Mouse (Mus musculus) liver, embryonic 13.5 days (tissue): Measurements from ENCODE around the gene Nme8. TPM values are rescaled to one million over a fixed set of nuclear protein-coding genes. Genes with fewer than 3 reads are reported as not detected.

ENCODE experiments used
- ATAC-seq: fragments of 200-750 bp; cut with Nextera tagmentation; 2 replicates; pipeline ENCODE4 v1.8.0; 2017; ENCODE audit warnings: low read depth, mild to moderate bottlenecking, moderate number of reproducible peaks, moderate library complexity
- DNase-seq: peaks from one replicate; pipeline ENCODE4 v3.0.0; 2022
- H3K27ac ChIP-seq: fragments of 300-500 bp; sonication (generic); 2 replicates; pipeline ENCODE4 v1.5.1; 2015; ENCODE audit warnings: moderate library complexity, mild to moderate bottlenecking, inconsistent platforms
- H3K27me3 ChIP-seq: fragments of 300-500 bp; sonication (generic); 2 replicates; pipeline ENCODE4 v1.6.1; 2015; ENCODE audit warnings: mild to moderate bottlenecking, inconsistent platforms
- H3K36me3 ChIP-seq: fragments of 300-500 bp; sonication (generic); 2 replicates; pipeline ENCODE4 v1.6.1; 2015; ENCODE audit warnings: mild to moderate bottlenecking, inconsistent platforms
- H3K4me1 ChIP-seq: fragments of 300-500 bp; sonication (generic); replicated peaks from 2 replicates; pipeline ENCODE4 v1.6.1; 2015; ENCODE audit warnings: inconsistent platforms
- H3K4me2 ChIP-seq: fragments of 300-500 bp; sonication (generic); 2 replicates; pipeline ENCODE4 v1.6.1; 2015; ENCODE audit warnings: inconsistent platforms, mild to moderate bottlenecking, moderate library complexity
- H3K4me3 ChIP-seq: fragments of 300-500 bp; sonication (generic); replicated peaks from 2 replicates; pipeline ENCODE4 v1.5.1; 2015; ENCODE audit warnings: mild to moderate bottlenecking, inconsistent platforms
- H3K9ac ChIP-seq: fragments of 300-500 bp; sonication (generic); 2 replicates; pipeline ENCODE4 v1.6.1; 2015; ENCODE audit warnings: mild to moderate bottlenecking, inconsistent platforms
- H3K9me3 ChIP-seq: fragments of 300-500 bp; sonication (generic); replicated peaks from 2 replicates; pipeline ENCODE4 v1.6.1; 2016; ENCODE audit warnings: inconsistent platforms
- WGBS: fragments of 180-500 bp; shearing (Covaris S2); methylation state at CpG from one replicate; pipeline ENCODE4 v1.1.7; 2015; ENCODE audit not compliant: insufficient replicate concordance; 5-methylcytosine and 5-hydroxymethylcytosine counted together
- polyA plus RNA-seq: library from polyadenylated mRNA; unstranded; fragments of >200 nt; fragmentation: Nextera tagmentation; extraction: Ambion mirVana; gene quantifications from 2 replicates; pipeline ENCODE4 v1.2.1, GENCODE M21; 2015

Gene Nme8
- polyA plus RNA-seq: not detected in 2 replicates

DNA sequence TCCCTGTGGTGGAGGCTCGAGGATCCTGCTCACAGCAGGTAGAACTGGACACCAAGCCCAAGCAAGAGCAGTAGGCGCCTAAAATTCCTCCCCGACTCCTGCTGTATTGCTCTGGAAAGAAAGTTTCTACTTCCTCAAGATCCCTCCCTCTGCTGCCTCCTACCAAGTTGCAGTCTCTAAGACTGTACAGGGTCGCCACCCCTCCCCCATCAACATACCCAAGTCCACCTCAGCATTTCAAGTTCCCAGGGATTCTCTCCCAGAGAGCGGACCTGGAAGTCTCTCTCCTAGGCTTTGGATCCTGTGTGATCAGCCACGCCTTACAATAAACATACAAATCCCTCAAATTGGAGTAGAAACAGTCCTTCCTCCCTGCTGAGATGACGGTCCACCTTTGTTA, at the start of gene Nme8:
Nme8 (minus strand) TSS at position 5 of the 400 bp plus-strand sequence.
- Histone ChIP-seq H3K4me3 (no peak within 1 kb of the TSS), H3K4me1 (no peaks in the 10 kb centered on the region), H3K9me3 (no peaks in the 10 kb centered on the region), H3K4me2 (no peak within 1 kb of the TSS), H3K9ac (no peak within 1 kb of the TSS), H3K36me3 (no peaks in the 10 kb centered on the region), H3K27ac (no peak within 1 kb of the TSS), H3K27me3 (no peaks in the 10 kb centered on the region)
- WGBS: 20% methylated on average over 7 of the region's 7 CpGs
- no peak for ATAC-seq
- no peak for DNase-seq

DNA sequence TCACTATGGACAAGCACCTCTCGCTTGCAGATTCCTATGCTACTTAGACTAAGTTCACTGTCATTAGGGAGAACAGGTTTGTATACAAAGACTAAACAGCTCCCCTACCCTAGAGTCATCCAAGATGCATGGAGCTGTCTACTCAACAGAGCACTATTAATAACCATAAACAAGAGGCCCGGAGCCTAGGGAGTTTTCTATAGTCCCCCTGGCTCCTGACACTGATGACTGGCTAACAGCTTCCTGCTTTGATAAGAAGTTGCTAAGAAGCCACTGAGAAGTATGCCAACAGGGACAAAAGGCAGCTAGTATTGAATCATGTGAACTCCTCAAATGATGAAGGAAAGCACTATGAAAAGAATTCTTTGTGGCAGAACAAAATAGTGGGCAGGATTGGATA, 48.1 kb upstream of the Nme8 start:
- Histone ChIP-seq H3K9me3 (no peaks in the 10 kb centered on the region), H3K27ac (no peak overlapping the region), H3K4me2 (no peak overlapping the region), H3K4me3 (no peak overlapping the region), H3K9ac (no peak overlapping the region), H3K4me1 (no peaks in the 10 kb centered on the region), H3K36me3 (no peaks in the 10 kb centered on the region), H3K27me3 (no peaks in the 10 kb centered on the region)
- no peak for ATAC-seq
- whole genome bisulfite sequencing: 35% methylated on average over 2 of the region's 2 CpGs
- no peak for DNase-seq

DNA sequence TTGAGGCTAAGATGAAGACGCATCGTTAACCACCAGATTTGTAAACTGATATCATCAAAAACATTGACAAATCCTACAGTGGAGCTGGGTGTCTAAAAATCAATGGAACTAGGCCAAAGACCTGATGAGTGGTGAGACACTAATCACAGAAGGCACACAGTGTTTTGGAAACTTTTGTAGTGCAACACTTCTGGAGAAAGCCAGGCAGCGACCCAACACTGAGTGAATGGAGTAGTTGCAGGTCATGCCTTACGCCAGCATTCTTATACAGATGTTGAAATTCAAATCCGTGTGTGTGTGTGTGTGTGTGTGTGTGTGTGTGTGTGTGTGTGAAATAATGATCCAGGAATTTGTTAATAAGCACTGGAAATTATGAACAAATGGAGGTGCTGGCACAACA, 46.9 kb upstream of the Nme8 start:
- Histone ChIP-seq H3K36me3 (no peaks in the 10 kb centered on the region), H3K27ac (no peak overlapping the region), H3K4me1 (no peaks in the 10 kb centered on the region), H3K9me3 (no peaks in the 10 kb centered on the region), H3K4me2 (no peak overlapping the region), H3K9ac (no peak overlapping the region), H3K27me3 (no peaks in the 10 kb centered on the region), H3K4me3 (no peak overlapping the region)
- no peak for ATAC-seq
- DNase-seq: no peak
- 71% methylated on average over 5 of the region's 5 CpGs for WGBS

DNA sequence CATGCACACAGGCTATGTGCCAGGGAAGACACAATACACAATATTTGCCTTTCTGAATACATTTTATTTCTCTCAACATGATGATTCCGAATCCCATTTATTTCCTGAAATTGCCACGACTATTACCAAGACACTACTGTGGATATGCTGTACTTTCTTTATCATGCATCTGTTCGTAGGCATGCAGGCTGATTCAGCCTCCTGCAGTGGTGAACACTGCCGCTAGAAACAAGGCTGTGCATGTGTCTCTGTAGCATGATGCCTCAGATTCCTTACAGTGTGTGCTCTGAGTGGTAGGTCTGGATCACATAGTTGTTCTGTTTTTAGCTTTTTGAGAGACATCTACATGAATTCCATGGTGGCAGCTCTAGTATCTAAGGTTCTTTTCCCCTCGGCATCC, 37.0 kb upstream of the Nme8 start:
- no peak overlapping the region for H3K27ac ChIP-seq
- H3K36me3 ChIP-seq: no peaks in the 10 kb centered on the region
- H3K4me3 ChIP-seq: no peak overlapping the region
- no peak overlapping the region for H3K9ac ChIP-seq
- DNase-seq: no peak
- H3K27me3 ChIP-seq: no peaks in the 10 kb centered on the region
- no peaks in the 10 kb centered on the region for H3K4me1 ChIP-seq
- H3K9me3 ChIP-seq: no peaks in the 10 kb centered on the region
- H3K4me2 ChIP-seq: no peak overlapping the region
- ATAC-seq: no peak
- 71% methylated on average over 5 of the region's 5 CpGs for WGBS

DNA sequence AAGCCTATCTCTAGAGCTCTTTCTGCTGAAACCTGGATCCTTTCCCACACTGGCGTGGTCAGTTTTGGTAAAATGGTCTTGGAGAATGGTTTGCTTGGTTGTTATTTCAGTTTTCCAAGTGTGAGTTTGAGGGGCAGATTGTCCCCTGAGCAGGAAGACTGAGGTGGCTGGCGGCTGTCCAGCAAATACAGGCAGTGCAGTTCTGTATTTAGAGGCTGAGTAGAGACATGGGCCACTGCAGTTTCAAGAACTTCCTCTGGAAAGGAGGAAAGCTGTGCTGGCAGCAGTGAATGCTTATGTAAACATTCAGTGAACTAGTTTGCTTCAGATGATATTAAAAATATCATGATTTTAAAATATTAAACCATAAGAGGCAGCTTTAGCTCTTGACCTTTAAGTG, 33.2 kb upstream of the Nme8 start:
- no peak overlapping the region for H3K4me2 ChIP-seq
- H3K9ac ChIP-seq: no peak overlapping the region
- no peak for ATAC-seq
- H3K4me1 ChIP-seq: no peaks in the 10 kb centered on the region
- H3K9me3 ChIP-seq: no peaks in the 10 kb centered on the region
- H3K27ac ChIP-seq: no peak overlapping the region
- no peak overlapping the region for H3K4me3 ChIP-seq
- DNase-seq: no peak
- no peaks in the 10 kb centered on the region for H3K36me3 ChIP-seq
- H3K27me3 ChIP-seq: no peaks in the 10 kb centered on the region
- WGBS: 35% methylated on average over 2 of the region's 2 CpGs

DNA sequence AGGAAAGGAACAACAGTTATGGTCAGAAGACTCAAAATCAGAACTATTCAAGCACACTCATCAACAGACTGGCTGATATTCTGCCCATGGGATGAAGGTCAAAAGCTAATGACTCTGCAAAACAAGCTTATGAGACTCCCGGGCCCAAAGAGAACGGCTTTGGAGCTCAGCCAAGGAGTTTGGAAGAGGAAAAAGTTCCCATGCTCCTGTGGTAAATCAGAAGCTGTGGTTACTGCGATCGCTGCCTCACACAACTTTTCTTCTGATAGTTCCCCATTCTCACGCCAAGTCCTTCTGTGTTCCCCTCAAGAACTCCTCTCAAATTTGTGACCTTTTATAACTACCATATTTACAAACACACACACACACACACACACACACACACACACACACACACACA, 21.4 kb upstream of the Nme8 start:
- Histone ChIP-seq H3K9ac (no peak overlapping the region), H3K27me3 (no peaks in the 10 kb centered on the region)

DNA sequence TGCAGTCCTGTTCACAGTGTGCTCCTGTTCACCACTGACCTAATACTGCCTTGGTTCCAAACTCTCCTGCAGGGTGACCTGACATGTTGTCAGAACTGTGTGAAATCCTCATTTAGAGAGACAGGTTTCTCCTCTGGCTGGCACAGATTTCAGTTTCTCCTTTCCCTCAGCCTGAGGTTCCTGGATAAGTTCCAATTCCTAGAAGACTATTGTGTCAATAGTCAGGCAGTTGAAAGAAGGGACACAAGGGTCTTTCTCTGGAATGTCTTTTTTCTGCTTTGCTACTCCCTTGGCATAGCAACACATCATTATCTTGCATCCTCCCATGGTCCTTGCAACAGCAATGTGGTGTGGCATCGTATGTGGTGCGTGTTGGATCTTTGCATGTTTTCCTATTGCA, 19.6 kb upstream of the Nme8 start:
- WGBS: 64% methylated on average over 2 of the region's 2 CpGs
- no peaks in the 10 kb centered on the region for H3K9me3 ChIP-seq
- no peaks in the 10 kb centered on the region for H3K4me1 ChIP-seq
- no peak for ATAC-seq
- no peak overlapping the region for H3K4me2 ChIP-seq
- DNase-seq: no peak
- no peak overlapping the region for H3K27ac ChIP-seq
- no peaks in the 10 kb centered on the region for H3K36me3 ChIP-seq
- H3K4me3 ChIP-seq: no peak overlapping the region
- H3K27me3 ChIP-seq: no peaks in the 10 kb centered on the region
- no peak overlapping the region for H3K9ac ChIP-seq

More for the DNA sequence above, 21.4 kb upstream of the Nme8 start:
- H3K9me3 ChIP-seq: no peaks in the 10 kb centered on the region
- H3K4me2 ChIP-seq: no peak overlapping the region
- no peak overlapping the region for H3K4me3 ChIP-seq
- ATAC-seq (no peak), DNase-seq (no peak)
- no peak overlapping the region for H3K27ac ChIP-seq
- 34% methylated on average over 5 of the region's 5 CpGs for WGBS
- no peaks in the 10 kb centered on the region for H3K4me1 ChIP-seq
- no peaks in the 10 kb centered on the region for H3K36me3 ChIP-seq

DNA sequence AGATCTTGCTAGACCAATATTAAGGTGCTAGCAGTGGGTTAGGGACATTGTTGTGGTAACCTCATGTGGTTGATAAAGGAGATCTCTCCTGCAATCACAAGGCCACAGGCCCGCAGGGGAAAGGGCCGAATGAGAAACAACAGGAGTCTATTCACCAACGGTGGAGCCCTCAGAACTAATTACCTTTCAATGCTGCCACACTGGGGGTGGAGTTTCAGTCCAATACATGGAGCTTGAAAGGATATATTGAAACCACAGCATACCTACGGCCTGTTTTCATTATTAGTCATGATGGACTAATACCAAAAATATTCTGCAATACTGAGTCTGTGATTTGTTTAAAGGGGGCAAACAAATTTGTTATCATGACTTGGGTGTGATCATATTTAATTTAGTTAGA, 6.2 kb upstream of the Nme8 start:
- Histone ChIP-seq H3K36me3 (no peaks in the 10 kb centered on the region), H3K4me2 (no peak overlapping the region), H3K27ac (no peak overlapping the region), H3K4me3 (no peak overlapping the region), H3K9me3 (no peaks in the 10 kb centered on the region), H3K27me3 (no peaks in the 10 kb centered on the region), H3K4me1 (no peaks in the 10 kb centered on the region), H3K9ac (no peak overlapping the region)
- ATAC-seq (no peak), DNase-seq (no peak)
- whole genome bisulfite sequencing: 27% methylated on average over 4 of the region's 4 CpGs

DNA sequence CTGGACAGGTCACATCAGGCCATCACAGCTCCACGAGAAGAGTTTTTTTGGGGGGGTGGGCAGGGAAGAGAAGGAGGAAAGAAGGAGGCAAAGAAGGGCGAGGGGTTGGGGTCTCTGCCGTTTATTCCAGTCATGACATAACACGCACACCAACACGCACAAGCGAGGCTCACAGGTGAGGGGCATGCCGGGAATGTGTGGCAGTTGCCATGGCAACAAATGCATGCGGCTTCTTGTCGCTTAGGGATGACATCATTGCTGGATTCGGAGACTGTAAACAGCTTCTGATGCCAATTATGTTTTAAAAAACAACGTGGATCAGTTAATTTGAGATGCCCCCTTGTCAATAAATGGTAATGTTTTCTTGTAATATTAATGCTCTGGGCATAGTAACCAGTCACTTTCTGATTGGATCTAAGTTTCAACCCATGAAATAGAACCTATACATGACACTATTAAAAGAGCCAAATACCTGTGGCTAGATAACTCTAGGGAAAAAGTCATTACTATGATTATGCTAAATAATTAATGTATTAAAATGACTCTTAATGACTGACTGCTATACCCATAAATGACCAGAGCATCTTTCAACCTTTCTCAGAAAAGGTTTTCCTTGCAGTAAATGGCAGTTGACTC, 4.0 kb upstream of the Nme8 start:
- Histone ChIP-seq H3K9me3 (no peaks in the 10 kb centered on the region), H3K9ac (no peak overlapping the region), H3K27me3 (no peaks in the 10 kb centered on the region), H3K27ac (no peak overlapping the region), H3K4me2 (no peak overlapping the region), H3K36me3 (no peaks in the 10 kb centered on the region), H3K4me1 (no peaks in the 10 kb centered on the region), H3K4me3 (no peak overlapping the region)
- DNase-seq (no peak), ATAC-seq (no peak)
- 64% methylated on average over 11 of the region's 11 CpGs for WGBS

DNA sequence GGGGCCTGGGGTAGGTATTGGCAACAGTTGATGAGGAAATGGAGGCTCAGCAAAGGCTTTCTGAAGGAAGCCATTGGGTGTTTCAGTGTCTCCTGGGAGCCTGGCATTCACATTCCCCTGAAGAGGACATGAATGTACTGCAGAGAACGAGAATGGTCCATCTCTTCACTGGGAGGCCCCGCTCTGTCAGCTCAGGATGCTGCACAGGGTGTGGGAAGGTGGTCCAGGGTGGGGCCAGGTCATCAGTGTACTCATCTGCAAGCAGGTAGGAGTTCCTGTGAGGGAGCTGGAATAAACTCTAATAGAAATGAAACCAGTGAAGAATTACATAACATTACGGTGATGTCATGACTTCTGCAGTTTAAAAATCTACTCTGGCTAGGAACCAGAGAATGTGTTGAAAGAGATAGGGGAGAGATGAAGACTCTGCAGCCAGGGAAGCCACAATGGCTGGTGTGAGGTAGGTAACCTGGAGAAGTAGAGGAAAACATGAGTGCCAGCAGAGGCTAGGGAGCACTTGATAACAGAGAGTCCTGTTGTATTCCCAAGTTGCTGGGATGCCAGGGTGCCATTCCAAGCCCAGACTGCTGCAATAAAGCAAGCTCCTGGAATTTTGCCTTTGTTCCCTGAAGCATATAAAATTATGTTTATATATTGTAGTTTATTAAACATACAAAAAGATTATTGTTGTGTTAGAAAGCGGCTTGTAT, 3.3 kb upstream of the Nme8 start:
- Histone ChIP-seq H3K36me3 (no peaks in the 10 kb centered on the region), H3K27ac (no peak overlapping the region), H3K4me2 (no peak overlapping the region), H3K4me1 (no peaks in the 10 kb centered on the region), H3K9ac (no peak overlapping the region), H3K27me3 (no peaks in the 10 kb centered on the region), H3K4me3 (no peak overlapping the region), H3K9me3 (no peaks in the 10 kb centered on the region)
- WGBS: 69% methylated on average over 4 of the region's 4 CpGs
- DNase-seq (no peak), ATAC-seq (no peak)

DNA sequence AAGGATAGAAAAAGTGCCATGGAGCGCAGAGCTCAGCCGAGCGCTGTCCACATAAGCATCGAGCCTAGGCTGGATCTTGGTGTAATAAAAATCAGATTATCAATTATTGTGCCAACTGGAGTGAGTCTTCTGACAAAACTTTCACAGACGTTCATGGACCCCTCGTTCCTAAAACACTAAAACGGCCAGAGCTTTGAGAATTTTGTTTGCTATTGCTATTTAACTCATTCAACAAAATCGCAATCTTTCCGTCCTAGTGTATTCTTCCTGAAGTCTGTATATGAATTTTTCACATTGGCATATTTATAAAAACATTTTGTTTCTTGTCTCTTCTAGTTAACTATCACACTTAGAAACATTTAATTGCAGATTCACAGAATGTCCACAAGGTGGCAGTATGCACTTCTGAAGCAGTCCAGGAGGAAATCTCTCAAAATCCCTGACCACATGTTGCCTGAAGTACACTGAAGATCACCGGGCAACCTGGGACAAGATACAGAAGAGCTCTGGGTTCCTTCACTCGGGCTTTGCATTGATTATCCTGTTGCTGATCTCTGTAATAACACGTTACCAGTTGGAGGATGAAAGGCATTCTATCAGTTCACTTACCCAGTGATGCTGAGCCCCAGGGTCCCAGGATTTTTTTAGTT, 1.1 kb upstream of the Nme8 start:
- H3K27me3 ChIP-seq: no peaks in the 10 kb centered on the region

DNA sequence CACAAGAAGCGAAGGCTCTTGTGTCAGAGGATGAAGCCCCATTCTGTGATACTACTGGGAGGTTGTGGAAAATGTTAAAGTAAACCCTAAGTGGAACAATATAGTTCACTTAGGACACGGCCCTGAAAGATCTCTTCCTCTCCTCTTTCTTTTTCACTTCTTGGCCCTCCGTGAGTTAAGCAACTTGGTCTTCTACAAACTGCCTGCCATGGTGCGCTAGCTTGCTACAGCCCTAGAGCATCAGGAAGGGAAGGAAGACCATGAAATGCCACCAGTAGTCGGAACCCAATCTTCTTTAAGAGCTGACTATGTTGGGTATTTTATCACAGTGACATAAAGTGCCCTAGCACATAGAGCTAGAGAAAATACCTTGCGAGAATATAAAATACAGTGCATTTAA, 7.2 kb downstream of the Nme8 start:
- Histone ChIP-seq H3K4me1 (no peaks in the 10 kb centered on the region), H3K36me3 (no peaks in the 10 kb centered on the region), H3K27me3 (no peaks in the 10 kb centered on the region), H3K9ac (no peak overlapping the region), H3K9me3 (no peaks in the 10 kb centered on the region), H3K4me2 (no peak overlapping the region), H3K4me3 (no peak overlapping the region), H3K27ac (no peak overlapping the region)
- DNase-seq (no peak), ATAC-seq (no peak)
- WGBS: 64% methylated on average over 6 of the region's 6 CpGs

More for the DNA sequence above, 1.1 kb upstream of the Nme8 start:
- Histone ChIP-seq H3K9ac (no peak overlapping the region), H3K36me3 (no peaks in the 10 kb centered on the region), H3K4me2 (no peak overlapping the region), H3K4me3 (no peak overlapping the region), H3K27ac (no peak overlapping the region), H3K4me1 (no peaks in the 10 kb centered on the region), H3K9me3 (no peaks in the 10 kb centered on the region)
- WGBS: 24% methylated on average over 12 of the region's 12 CpGs
- no peak for DNase-seq
- no peak for ATAC-seq
